Comparison of ENCODE assay signal across 25 mouse cellular contexts in the genomic region with DNA sequence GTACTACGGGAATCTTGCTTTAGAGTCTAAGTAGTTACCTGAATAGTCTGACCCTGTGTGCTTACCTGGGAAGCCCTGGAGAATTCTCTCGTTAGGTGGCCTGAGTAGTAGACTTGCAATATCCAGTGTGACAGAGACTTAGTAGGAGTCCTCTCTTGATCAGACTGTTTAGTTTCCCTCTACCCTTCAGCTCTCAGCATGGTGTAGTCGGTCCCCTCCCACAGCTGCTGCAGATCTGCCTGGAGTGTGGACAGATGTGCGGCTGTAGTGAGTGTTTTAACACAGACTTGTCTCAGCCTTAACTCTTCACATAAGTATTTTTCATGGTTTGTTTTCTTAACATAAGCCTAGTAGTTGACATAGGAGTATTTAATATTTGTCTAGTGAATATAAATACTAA.
"Had no signal": no experiment of that assay in that cellular context is flagged by ENCODE, and none has a peak within 500 bp of the region (broad histone marks: within the 10 kb centered on the region; RNA-seq: fewer than 3 reads in every experiment).

No protein-coding gene starts in this region.

- H3K27me3 ChIP-seq: kidney, embryonic 15.5 days; limb, embryonic 12.5 days; limb, embryonic 15.5 days; liver, embryonic 15.5 days; lung, embryonic 15.5 days; megakaryocyte, embryonic 14.5 days; midbrain, embryonic 13.5 days; neural tube, embryonic 13.5 days had no signal

- H3K4me1 ChIP-seq: limb, embryonic 12.5 days; limb, embryonic 15.5 days; midbrain, embryonic 10.5 days had no signal

- H3K4me2 ChIP-seq: kidney, embryonic 15.5 days; limb, embryonic 12.5 days; limb, embryonic 15.5 days; liver, embryonic 11.5 days; liver, embryonic 15.5 days; lung, embryonic 15.5 days; midbrain, embryonic 13.5 days; neural tube, embryonic 13.5 days had no signal

- DNase-seq: kidney, adult 8-10 months; kidney, postnatal 10 days; kidney, postnatal 36 days; left cerebral cortex, postnatal 4 days; lung, adult 18-20 months; lung, postnatal 10 days; lung, postnatal 36 days; retina, postnatal 1 day; right cerebral cortex, postnatal 25 days; spleen, adult 18-20 months; thymus, adult 2 months; thymus, postnatal 14 days; thymus, postnatal 4 days had no signal

- H3K4me3 ChIP-seq: kidney, embryonic 15.5 days; limb, embryonic 12.5 days; limb, embryonic 15.5 days; liver, embryonic 15.5 days; lung, embryonic 15.5 days; megakaryocyte, embryonic 14.5 days; midbrain, embryonic 10.5 days; midbrain, embryonic 13.5 days; myocyte; neural tube, embryonic 13.5 days had no signal

- H3K9ac ChIP-seq: kidney, embryonic 15.5 days; limb, embryonic 12.5 days; limb, embryonic 15.5 days; liver, embryonic 15.5 days; lung, embryonic 15.5 days; midbrain, embryonic 13.5 days; neural tube, embryonic 13.5 days had no signal

- H3K27ac ChIP-seq: kidney, embryonic 15.5 days; limb, embryonic 12.5 days; limb, embryonic 15.5 days; liver, embryonic 15.5 days; lung, embryonic 15.5 days; midbrain, embryonic 10.5 days; midbrain, embryonic 13.5 days; neural tube, embryonic 13.5 days had no signal

- ATAC-seq: midbrain, embryonic 13.5 days; midbrain, embryonic 16.5 days had no signal

- H3K9me3 ChIP-seq: kidney, embryonic 15.5 days; limb, embryonic 12.5 days; limb, embryonic 15.5 days; liver, embryonic 15.5 days; lung, embryonic 15.5 days; megakaryocyte, embryonic 14.5 days; midbrain, embryonic 10.5 days; midbrain, embryonic 13.5 days; neural tube, embryonic 13.5 days had no signal
